Mouse (Mus musculus): Measurements from ENCODE around the gene Mfsd12.

DNA sequence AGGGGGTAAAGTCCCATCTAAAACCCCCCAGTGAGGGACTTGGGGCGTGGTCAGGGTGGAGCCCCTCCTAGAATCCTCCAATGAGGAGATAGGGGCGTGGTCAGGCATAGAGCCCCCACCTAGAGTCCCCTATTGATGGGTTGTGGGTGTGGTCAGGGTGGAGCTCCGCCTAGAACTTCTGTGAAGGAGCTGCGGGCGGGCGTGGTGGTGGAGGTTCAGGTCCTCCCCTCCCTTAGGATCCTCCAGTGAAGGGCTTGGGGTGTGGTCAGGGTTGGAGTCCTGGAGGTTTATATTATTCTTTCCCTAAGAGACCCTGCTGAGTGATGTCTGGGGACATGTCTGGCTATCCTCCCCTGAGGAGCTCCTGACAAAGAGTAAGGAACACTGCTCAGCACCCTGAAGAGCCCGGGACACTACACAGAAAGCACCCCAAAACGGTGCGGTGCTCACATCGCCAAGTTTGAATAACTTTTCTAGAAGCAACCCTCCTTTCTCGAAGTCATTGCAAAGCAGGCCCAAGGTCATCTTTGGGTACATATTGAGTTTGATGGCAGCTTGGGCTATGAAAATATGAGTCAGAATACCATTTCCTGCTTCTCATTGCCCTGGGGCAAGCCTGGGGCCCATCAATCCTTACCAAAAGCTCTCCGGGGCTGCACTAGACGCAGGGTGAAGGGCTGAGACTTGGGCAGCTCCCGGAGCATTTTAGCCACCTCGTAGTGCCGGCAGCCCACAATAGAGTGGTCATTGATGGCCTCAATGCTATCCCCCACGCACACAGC is 16.5 kb upstream of the Mfsd12 start:
- TF ChIP-seq FLI1 (IDR thresholded peaks at IDR 0.05; ENCODE audit: low read length) (no peak), GATA1 (IDR thresholded peaks at IDR 0.05; ENCODE audit: borderline replicate concordance, low read length) (no peak)
